Mouse (Mus musculus): Measurements from ENCODE around the gene Rassf8. TPM values are rescaled to one million over a fixed set of nuclear protein-coding genes. Genes with fewer than 3 reads are reported as not detected.

Gene Rassf8
- polyA plus RNA-seq (2015; fragmentation: Nextera tagmentation; extraction: Ambion mirVana) = 7.4 and 7.6 TPM in 2 replicates

DNA sequence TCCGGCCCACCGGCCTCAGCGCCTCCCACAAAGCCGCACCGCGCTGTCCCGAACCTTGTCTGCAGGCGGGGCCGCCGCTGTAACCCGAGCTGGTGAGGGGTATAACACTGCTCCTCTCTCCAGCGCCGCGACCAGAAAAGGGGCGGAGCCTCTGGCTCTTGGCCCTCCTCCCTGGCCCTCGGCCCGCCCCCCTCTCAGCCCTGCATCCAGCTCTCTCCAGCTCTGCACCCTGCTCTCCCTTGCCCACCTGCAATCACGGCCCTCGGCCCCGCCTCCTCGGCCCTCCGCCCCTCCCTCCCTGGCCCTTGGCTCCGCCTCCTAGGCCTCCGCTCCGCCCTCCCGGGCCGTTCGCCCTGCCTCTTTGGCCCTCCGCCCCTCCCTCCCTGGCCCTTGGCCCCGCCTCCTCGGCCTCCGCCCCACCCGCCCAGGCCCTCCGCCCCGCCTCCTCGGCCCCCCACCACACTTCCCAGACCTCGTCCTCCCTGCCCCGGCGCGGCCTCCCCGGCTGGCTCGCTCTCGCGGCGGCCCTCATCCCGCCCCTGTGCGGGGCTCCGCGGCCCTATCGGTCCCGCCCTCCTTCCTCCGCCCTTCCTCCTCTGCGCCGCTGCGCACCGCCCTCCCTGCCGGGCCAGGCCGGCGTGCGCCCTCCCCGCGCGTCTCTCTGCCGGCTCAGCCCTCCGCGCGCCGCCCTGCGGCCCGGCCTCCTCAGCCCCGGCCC, at the start of gene Rassf8:
Gene Rassf8, plus strand, starts transcription at position 617 of the 718 bp plus-strand sequence.
- ATAC-seq (ENCODE audit: extremely low read depth, insufficient number of reproducible peaks, low FRiP score, low TSS enrichment) = peak; percentile 86
- Histone ChIP-seq H3K9ac (peak within 1 kb of the TSS; percentile 94), H3K4me1 (peaks cover 47% of the 10 kb centered on the region), H3K36me3 (peaks cover 15% of the 10 kb centered on the region), H3K9me3 (no peaks in the 10 kb centered on the region; the same call in 1 of the 2 replicates), H3K4me3 (peak within 1 kb of the TSS; percentile 88), H3K27me3 (replicated peaks) (no peaks in the 10 kb centered on the region), H3K4me2 (peak within 1 kb of the TSS; percentile 80), H3K27ac (replicated peaks) (peak within 1 kb of the TSS; percentile 97)
- WGBS = 1% methylated on average over 49 of the region's 71 CpGs

DNA sequence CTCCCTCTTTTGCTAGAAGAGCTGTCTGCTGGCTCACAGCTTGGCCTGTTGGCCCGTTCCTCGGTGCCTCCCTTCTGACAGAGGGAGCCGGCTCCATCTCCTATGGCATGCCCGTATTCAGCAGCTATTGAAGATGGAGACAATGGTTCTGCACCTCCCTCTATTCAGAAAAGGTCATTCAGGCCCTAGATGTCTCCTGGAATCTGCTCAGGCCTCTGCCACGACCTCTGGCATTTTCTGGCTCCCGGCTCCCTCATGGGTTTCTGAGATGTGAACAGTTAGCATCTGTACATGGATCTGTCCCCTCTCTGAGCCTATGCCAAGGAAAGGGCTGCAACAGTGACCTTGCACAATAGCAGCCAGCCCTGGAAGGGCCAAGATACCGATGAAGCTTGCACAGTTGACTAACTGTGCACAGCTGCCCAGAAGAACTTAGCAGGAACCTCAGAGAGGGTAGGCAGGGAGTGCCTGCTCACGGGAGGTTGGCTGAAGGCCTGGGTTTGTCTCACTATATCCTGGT, 45.5 kb upstream of the Rassf8 start:
- no peaks in the 10 kb centered on the region for H3K9me3 ChIP-seq
- WGBS = 61% methylated on average over 8 of the region's 8 CpGs
- no peaks in the 10 kb centered on the region for H3K36me3 ChIP-seq
- no peaks in the 10 kb centered on the region for H3K4me1 ChIP-seq
- no peak overlapping the region for H3K27ac ChIP-seq (replicated peaks)
- no peaks in the 10 kb centered on the region for H3K27me3 ChIP-seq (replicated peaks)
- no peak overlapping the region for H3K4me3 ChIP-seq
- no peak overlapping the region for H3K9ac ChIP-seq
- H3K4me2 ChIP-seq = no peak overlapping the region
- no peak for ATAC-seq (ENCODE audit: extremely low read depth, insufficient number of reproducible peaks, low FRiP score, low TSS enrichment)

DNA sequence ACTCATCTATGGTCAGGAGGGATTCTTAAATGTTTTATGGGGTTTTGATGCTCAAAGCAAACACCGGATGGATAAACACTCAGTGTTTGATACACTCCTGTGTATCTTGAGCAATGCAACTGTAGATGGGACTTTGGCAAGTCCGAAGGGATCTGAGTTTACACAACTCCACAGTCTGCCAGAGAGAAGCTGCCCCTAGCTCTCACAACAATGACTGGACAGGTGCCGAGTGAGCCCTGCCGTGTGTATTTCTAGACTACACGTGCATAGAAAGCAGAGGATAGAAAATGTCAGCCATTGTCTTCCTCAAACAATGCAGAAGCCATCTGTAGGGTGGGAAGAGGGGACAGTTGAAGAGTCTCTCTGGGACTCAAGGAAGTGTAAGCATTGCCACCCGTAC, 42.9 kb upstream of the Rassf8 start:
- no peak overlapping the region for H3K4me2 ChIP-seq
- H3K4me3 ChIP-seq = no peak overlapping the region
- no peak for ATAC-seq (ENCODE audit: extremely low read depth, insufficient number of reproducible peaks, low FRiP score, low TSS enrichment)
- H3K4me1 ChIP-seq = peaks cover 8% of the 10 kb centered on the region
- no peaks in the 10 kb centered on the region for H3K9me3 ChIP-seq
- H3K9ac ChIP-seq = no peak overlapping the region
- no peaks in the 10 kb centered on the region for H3K27me3 ChIP-seq (replicated peaks)
- H3K27ac ChIP-seq (replicated peaks) = no peak overlapping the region
- H3K36me3 ChIP-seq = no peaks in the 10 kb centered on the region
- WGBS = 72% methylated on average over 6 of the region's 6 CpGs

DNA sequence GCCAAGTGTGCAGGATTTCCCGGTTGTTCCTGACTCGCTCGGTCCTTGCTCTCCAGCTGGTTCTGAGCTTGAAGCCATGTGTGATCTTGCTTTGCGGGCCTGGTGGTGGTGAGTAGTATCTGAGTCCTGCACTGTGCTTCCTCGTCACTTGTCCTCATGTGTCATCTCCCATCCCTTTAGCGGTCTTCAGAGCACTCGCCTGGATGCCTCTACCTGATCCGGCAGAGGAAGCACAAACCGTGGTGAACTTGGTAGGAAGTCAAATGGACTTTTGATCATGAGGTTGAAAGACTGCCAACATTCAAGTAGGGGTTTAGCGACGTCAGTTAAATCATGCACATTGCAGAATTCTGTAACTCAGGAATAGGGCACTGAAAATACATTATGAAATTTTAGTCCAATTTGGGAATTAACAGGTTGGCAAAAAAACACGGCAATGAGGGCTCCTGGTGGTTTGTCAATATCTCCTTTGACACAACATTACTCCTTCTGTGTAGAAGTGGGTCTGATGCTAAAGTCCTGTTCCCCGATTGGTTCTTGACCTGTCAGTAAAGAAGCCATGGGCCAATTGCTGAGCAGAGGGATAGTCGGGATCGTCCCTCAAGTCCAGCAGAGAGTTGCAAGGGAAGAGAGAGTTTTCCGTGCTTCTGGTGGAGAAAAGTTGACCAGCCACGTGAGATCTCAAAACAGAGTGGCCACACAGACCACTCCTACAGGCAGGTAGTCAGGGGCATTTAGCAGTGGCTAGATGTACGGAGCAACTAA, 36.4 kb upstream of the Rassf8 start:
- H3K9ac ChIP-seq = no peak overlapping the region
- no peaks in the 10 kb centered on the region for H3K36me3 ChIP-seq
- H3K9me3 ChIP-seq = no peaks in the 10 kb centered on the region
- peaks cover 17% of the 10 kb centered on the region for H3K4me1 ChIP-seq
- ATAC-seq (ENCODE audit: extremely low read depth, insufficient number of reproducible peaks, low FRiP score, low TSS enrichment) = no peak
- 85% methylated on average over 18 of the region's 18 CpGs for WGBS
- H3K4me2 ChIP-seq = no peak overlapping the region
- H3K4me3 ChIP-seq = no peak overlapping the region
- no peak overlapping the region for H3K27ac ChIP-seq (replicated peaks)
- no peaks in the 10 kb centered on the region for H3K27me3 ChIP-seq (replicated peaks)

DNA sequence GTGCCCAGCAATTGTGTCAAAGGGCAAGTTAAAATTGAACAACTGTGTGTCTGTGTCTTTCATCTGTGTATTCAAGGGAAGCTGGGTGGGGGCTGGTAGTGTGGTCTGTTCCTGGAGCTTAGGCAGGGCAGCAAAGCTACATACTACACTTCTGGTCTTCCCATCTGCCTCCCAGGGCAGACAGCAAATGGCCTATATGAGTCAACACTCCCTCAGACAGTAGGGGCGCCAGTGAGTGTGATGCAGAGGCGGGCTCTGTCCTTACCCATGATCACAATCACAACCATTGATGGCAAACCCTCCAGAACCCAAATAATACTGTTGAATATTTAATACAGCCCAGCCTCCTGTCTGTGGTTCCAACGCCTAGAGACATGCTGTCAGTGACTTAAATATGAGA, 35.8 kb upstream of the Rassf8 start:
- Histone ChIP-seq H3K4me2 (no peak overlapping the region), H3K27ac (replicated peaks) (no peak overlapping the region), H3K36me3 (no peaks in the 10 kb centered on the region), H3K4me3 (no peak overlapping the region), H3K9me3 (no peaks in the 10 kb centered on the region), H3K9ac (no peak overlapping the region), H3K27me3 (replicated peaks) (no peaks in the 10 kb centered on the region), H3K4me1 (peaks cover 17% of the 10 kb centered on the region)
- no peak for ATAC-seq (ENCODE audit: extremely low read depth, insufficient number of reproducible peaks, low FRiP score, low TSS enrichment)
- 74% methylated on average over 3 of the region's 3 CpGs for WGBS

DNA sequence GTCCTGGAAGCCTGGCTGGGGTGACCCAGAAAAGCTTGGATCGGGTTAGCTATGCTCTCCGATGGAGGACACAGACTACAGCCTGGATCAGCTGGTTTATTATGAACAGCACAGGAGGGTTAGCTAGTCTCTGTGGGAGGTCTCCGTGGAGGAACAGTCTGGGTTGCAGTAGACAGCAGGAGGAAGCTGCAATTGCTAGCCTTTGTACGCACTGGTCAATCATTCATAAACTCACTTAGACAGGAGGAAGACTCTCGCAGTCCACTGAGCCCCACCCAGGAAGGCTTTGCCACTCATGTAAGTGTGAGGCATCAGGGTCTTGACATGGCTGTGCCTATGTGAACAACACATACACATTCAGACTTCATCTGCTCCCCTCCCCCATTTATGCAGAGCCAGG, 35.2 kb upstream of the Rassf8 start:
- WGBS = 77% methylated on average over 5 of the region's 5 CpGs
- H3K4me3 ChIP-seq = no peak overlapping the region

DNA sequence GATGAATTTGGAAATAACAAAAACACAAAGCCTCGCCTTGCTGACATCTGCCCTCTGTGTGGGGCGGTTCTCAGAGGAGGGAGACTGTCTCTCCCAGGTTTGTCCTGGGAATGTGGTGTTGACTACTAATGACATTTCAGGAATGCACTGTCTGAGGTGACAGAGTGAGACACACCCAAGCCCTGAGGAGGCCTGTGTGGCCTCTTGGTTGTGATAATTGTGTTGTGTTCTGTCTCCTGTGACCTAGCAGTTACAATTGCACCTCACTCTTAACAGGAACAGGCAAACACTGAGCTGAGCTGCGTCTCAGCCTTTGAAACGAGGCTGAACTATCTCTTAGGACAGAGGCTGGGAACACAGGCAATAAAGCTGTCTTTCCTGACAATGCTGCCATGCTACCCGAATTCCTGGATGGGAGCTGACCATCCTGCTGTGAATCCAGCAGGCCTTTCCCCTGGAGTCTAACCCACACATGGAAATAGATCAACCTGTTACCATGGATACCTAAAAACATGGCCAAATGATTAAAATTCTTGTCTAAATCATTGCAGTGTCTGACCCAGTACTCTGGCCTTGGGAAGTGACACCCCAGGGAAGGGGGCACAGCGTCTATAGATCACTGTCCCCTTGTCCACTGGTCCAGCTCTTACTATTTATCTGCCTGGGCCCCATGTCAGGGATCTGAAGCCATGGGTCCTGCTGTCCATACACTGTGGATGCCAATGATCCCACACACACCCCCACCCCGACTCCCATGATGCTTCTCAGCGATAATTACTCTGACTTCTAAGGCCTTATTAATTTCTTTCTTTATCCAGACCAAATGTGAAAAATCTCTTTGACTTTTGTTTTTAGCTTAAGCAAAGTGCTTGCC, 33.1 kb upstream of the Rassf8 start:
- WGBS = 51% methylated on average over 8 of the region's 8 CpGs
- H3K27ac ChIP-seq (replicated peaks) = no peak overlapping the region

More for the DNA sequence above, 35.2 kb upstream of the Rassf8 start:
- Histone ChIP-seq H3K27me3 (replicated peaks) (no peaks in the 10 kb centered on the region), H3K9ac (no peak overlapping the region), H3K36me3 (no peaks in the 10 kb centered on the region), H3K9me3 (no peaks in the 10 kb centered on the region), H3K4me2 (no peak overlapping the region), H3K27ac (replicated peaks) (no peak overlapping the region), H3K4me1 (peaks cover 17% of the 10 kb centered on the region)
- no peak for ATAC-seq (ENCODE audit: extremely low read depth, insufficient number of reproducible peaks, low FRiP score, low TSS enrichment)

DNA sequence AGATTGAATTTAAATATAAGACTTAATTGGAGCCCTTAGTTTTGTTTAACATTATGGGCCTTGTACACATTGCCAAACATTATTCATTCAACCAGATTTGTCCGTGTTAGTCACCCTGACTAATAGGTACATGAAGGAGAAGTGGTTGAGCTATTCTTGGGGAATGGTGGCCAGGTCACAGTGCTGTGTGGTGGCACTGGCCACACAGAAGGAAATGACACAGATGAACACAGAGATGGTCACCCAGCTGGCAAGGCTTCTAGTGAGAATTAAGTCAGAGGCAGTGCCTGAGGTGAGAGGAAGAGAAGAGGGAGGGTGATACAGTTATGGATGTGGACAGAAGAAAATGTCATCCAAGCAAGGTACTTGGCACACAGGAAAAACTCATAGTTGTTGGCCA, 32.4 kb upstream of the Rassf8 start:
- ATAC-seq (ENCODE audit: extremely low read depth, insufficient number of reproducible peaks, low FRiP score, low TSS enrichment) = no peak
- peaks cover 8% of the 10 kb centered on the region for H3K4me1 ChIP-seq
- no peak overlapping the region for H3K4me2 ChIP-seq
- H3K9ac ChIP-seq = no peak overlapping the region
- H3K27me3 ChIP-seq (replicated peaks) = no peaks in the 10 kb centered on the region
- no peaks in the 10 kb centered on the region for H3K9me3 ChIP-seq
- no peaks in the 10 kb centered on the region for H3K36me3 ChIP-seq
- no peak overlapping the region for H3K27ac ChIP-seq (replicated peaks)
- no peak overlapping the region for H3K4me3 ChIP-seq
- WGBS = 60% methylated on average over 1 of the region's 1 CpGs

More for the DNA sequence above, 33.1 kb upstream of the Rassf8 start:
- Histone ChIP-seq H3K4me2 (no peak overlapping the region), H3K36me3 (no peaks in the 10 kb centered on the region), H3K27me3 (replicated peaks) (no peaks in the 10 kb centered on the region), H3K4me1 (peaks cover 8% of the 10 kb centered on the region), H3K4me3 (no peak overlapping the region), H3K9me3 (no peaks in the 10 kb centered on the region), H3K9ac (no peak overlapping the region)
- ATAC-seq (ENCODE audit: extremely low read depth, insufficient number of reproducible peaks, low FRiP score, low TSS enrichment) = no peak

DNA sequence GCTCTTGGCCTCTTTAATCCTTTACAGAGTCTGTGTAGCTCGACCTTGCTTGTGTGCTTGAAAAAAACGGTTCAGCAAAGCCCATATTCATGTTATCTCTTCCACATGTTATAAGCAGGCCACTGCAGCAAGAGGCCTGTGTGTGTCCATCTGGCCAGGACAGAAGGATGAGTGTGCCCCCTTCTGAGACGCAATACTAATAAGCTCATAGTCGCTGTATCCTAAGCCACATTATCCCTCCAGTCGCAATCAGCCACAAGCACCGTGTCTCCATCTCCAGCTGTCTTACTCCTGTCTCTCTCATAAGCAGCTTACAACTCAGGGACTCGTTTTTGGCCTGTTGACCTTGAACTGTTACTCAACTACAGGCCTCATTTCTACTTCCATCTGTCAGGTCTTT, 24.0 kb upstream of the Rassf8 start:
- no peak for ATAC-seq (ENCODE audit: extremely low read depth, insufficient number of reproducible peaks, low FRiP score, low TSS enrichment)
- WGBS = 49% methylated on average over 7 of the region's 7 CpGs
- Histone ChIP-seq H3K4me1 (peaks cover 5% of the 10 kb centered on the region; the same call in 1 of the 2 replicates), H3K9ac (no peak overlapping the region), H3K4me3 (no peak overlapping the region), H3K36me3 (no peaks in the 10 kb centered on the region), H3K4me2 (no peak overlapping the region), H3K27me3 (replicated peaks) (no peaks in the 10 kb centered on the region), H3K27ac (replicated peaks) (no peak overlapping the region), H3K9me3 (no peaks in the 10 kb centered on the region)

DNA sequence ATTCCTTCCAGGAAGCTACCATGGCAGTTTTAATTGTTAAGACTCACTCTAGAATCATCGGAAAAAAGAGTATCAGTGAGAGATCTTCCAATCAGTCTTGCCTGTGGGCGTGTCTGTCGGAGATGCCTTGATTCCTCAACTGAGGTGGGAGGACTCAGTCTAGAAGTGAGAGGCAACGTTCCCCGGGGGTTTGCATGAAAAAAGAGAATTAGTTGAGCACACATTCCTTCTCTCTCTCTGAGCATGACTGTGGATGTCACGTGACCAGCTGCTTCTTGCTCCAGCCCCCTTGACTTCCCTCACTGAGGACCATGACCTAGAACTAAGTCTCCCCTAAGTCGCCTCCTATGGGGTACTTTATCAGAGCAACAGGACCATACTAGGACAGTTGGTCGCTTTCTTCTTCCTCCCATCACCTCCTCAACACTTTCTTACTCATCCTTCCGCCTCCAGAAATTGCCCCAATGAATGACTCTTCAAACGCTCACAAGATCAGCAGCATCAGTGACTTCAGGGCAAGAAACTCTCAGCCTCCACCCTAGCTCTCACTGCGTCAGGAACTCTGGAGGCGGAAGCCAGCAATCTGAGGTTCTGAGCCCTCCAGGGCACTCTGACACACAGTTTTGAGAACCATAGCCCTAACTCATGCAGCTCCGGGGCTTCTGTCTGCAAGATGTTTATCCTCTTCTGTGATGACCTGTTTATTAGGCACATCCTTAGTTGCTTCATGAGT, 23.3 kb upstream of the Rassf8 start:
- Histone ChIP-seq H3K9me3 (no peaks in the 10 kb centered on the region), H3K4me2 (no peak overlapping the region), H3K36me3 (no peaks in the 10 kb centered on the region), H3K4me3 (no peak overlapping the region), H3K9ac (no peak overlapping the region), H3K27ac (replicated peaks) (no peak overlapping the region), H3K27me3 (replicated peaks) (no peaks in the 10 kb centered on the region), H3K4me1 (peaks cover 5% of the 10 kb centered on the region; the same call in 1 of the 2 replicates)
- 70% methylated on average over 13 of the region's 13 CpGs for WGBS
- ATAC-seq (ENCODE audit: extremely low read depth, insufficient number of reproducible peaks, low FRiP score, low TSS enrichment) = no peak
